11 mouse cellular contexts compared by ENCODE assay signal in genomic region chr7:135609655-135610054, GRCm38 (mm10).
DNase-seq lines count a peak whose midpoint lies in the region; ATAC-seq and TF ChIP-seq lines count a peak whose summit lies in the region.
"Had no signal": no experiment of that assay in that cellular context is flagged by ENCODE, and none has a peak within 500 bp of the region (broad histone marks: within the 10 kb centered on the region; RNA-seq: fewer than 3 reads in every experiment).

No protein-coding gene starts in this region.

- H3K4me3 ChIP-seq in lung, postnatal 0 days (ENCODE audit: low read depth, low read length), result no peak overlapping the region
- H3K4me3 ChIP-seq in intestine, postnatal 0 days (ENCODE audit: low read depth, low read length), result no peak overlapping the region
- H3K4me3 ChIP-seq in stomach, embryonic 16.5 days (replicated peaks; ENCODE audit: low read length), result no peak overlapping the region
- H3K4me3 ChIP-seq in cerebellum, adult 2 months (replicated peaks; ENCODE audit: insufficient read depth, low read depth, low read length), result no peak overlapping the region

- WGBS in lung, postnatal 0 days, result 14% methylated on average over 7 of the region's 7 CpGs
- 23% methylated on average over 7 of the region's 7 CpGs for WGBS in intestine, postnatal 0 days
- WGBS in stomach, embryonic 16.5 days, result 25% methylated on average over 7 of the region's 7 CpGs
- 34% methylated on average over 7 of the region's 7 CpGs for WGBS in cerebellum, adult 2 months

- no peaks in the 10 kb centered on the region for H3K27me3 ChIP-seq in lung, postnatal 0 days (replicated peaks; ENCODE audit: insufficient read depth, low read length)
- H3K27me3 ChIP-seq in intestine, postnatal 0 days (replicated peaks; ENCODE audit: control insufficient read depth, insufficient read depth, low read length), result no peaks in the 10 kb centered on the region
- H3K27me3 ChIP-seq in stomach, embryonic 16.5 days (ENCODE audit: control insufficient read depth, insufficient read depth, low read length), result no peaks in the 10 kb centered on the region
- H3K27me3 ChIP-seq in cerebellum, adult 2 months (ENCODE audit: control insufficient read depth, insufficient read depth, low read length), result no peaks in the 10 kb centered on the region

- peaks cover 14% of the 10 kb centered on the region; the same call in 1 of the 2 replicates for H3K4me1 ChIP-seq in lung, postnatal 0 days (ENCODE audit: insufficient read depth, low read depth, low read length)
- no peaks in the 10 kb centered on the region; the same call in 1 of the 2 replicates for H3K4me1 ChIP-seq in intestine, postnatal 0 days (replicated peaks; ENCODE audit: control insufficient read depth, insufficient read depth, low read length)
- H3K4me1 ChIP-seq in stomach, embryonic 16.5 days (ENCODE audit: control insufficient read depth, insufficient read depth, low read length), result peaks cover 22% of the 10 kb centered on the region
- H3K4me1 ChIP-seq in cerebellum, adult 2 months (ENCODE audit: control insufficient read depth, insufficient read depth, low read length), result peaks cover 13% of the 10 kb centered on the region; the same call in 1 of the 2 replicates

- intact Hi-C loops in heart, postnatal 14 days (cut with DNase I), result no loop called here

- no peak for TF ChIP-seq CTCF in lung, postnatal 0 days (IDR thresholded peaks at IDR 0.05)
- no peak for TF ChIP-seq CTCF in intestine, postnatal 0 days (IDR thresholded peaks at IDR 0.05; ENCODE audit: low read depth)
- no peak for TF ChIP-seq CTCF in cerebellum, adult 2 months (IDR thresholded peaks at IDR 0.05; ENCODE audit: borderline replicate concordance, insufficient read depth, low read depth, low read length)

- no peak for TF ChIP-seq POLR2A in cerebellum, adult 2 months (IDR thresholded peaks at IDR 0.05; ENCODE audit: borderline replicate concordance, insufficient read depth, low read length)

- no peaks in the 10 kb centered on the region for H3K36me3 ChIP-seq in lung, postnatal 0 days (ENCODE audit: insufficient read depth, low read length)
- no peaks in the 10 kb centered on the region for H3K36me3 ChIP-seq in intestine, postnatal 0 days (ENCODE audit: control insufficient read depth, insufficient read depth)
- no peaks in the 10 kb centered on the region for H3K36me3 ChIP-seq in stomach, embryonic 16.5 days (ENCODE audit: control insufficient read depth, insufficient read depth, low read length)

- no peak for ATAC-seq in lung, postnatal 0 days
- no peak for ATAC-seq in intestine, postnatal 0 days
- ATAC-seq in stomach, embryonic 16.5 days (ENCODE audit: insufficient read depth, low FRiP score), result no peak
- ATAC-seq: activated CD4-positive, CD25-positive, alpha-beta regulatory T cell, adult 4 months; CD4-positive, CD25-positive, alpha-beta regulatory T cell, adult 4 months had no signal

- H3K9me3 ChIP-seq in lung, postnatal 0 days (ENCODE audit: low read length), result no peaks in the 10 kb centered on the region
- H3K9me3 ChIP-seq in intestine, postnatal 0 days (ENCODE audit: control insufficient read depth), result no peaks in the 10 kb centered on the region
- H3K9me3 ChIP-seq in stomach, embryonic 16.5 days (replicated peaks; ENCODE audit: control insufficient read depth, low read length), result no peaks in the 10 kb centered on the region

- H3K9ac ChIP-seq in lung, postnatal 0 days (replicated peaks; ENCODE audit: low read depth), result no peak overlapping the region
- no peak overlapping the region for H3K9ac ChIP-seq in intestine, postnatal 0 days (ENCODE audit: low read depth, low read length)
- H3K9ac ChIP-seq in stomach, embryonic 16.5 days (ENCODE audit: low read length), result no peak overlapping the region

- no peak for TF ChIP-seq EP300 in lung, postnatal 0 days (IDR thresholded peaks at IDR 0.05)

- DNase-seq in heart, adult 9 months (ENCODE audit: low spot score in 2 of 2), result peak; percentile 13 to 43
- no peak for DNase-seq in heart, postnatal 14 days
- DNase-seq in lung, postnatal 0 days (ENCODE audit: low spot score), result peak; percentile 59
- no peak for DNase-seq in lung, adult 18-20 months
- no peak for DNase-seq in cerebellum, postnatal 10 days
- DNase-seq in cerebellum, adult 2 months, result no peak
- DNase-seq: cerebellum, adult 11-12 months had no signal

- no peak overlapping the region for H3K27ac ChIP-seq in lung, postnatal 0 days (ENCODE audit: low read length)
- H3K27ac ChIP-seq in intestine, postnatal 0 days (ENCODE audit: low read depth, low read length), result no peak overlapping the region
- peak overlapping the region; percentile 65 for H3K27ac ChIP-seq in stomach, embryonic 16.5 days (ENCODE audit: low read length)
- no peak overlapping the region for H3K27ac ChIP-seq in cerebellum, adult 2 months (ENCODE audit: insufficient read depth, low read length)

- H3K4me2 ChIP-seq in lung, postnatal 0 days (replicated peaks; ENCODE audit: low read depth, low read length), result no peak overlapping the region
- H3K4me2 ChIP-seq in intestine, postnatal 0 days (replicated peaks; ENCODE audit: low read depth), result 0 out of 2 replicates have a peak overlapping the region, but pooled peaks have one; percentile 10
- 0 out of 2 replicates have a peak overlapping the region, but pooled peaks have one; percentile 3 for H3K4me2 ChIP-seq in stomach, embryonic 16.5 days (ENCODE audit: low read depth, low read length)

Comparison
In these comparisons a context has a peak if more than half of its experiments do, and no peak if none do; other contexts are left out.
1. DNase-seq: peak in heart, adult 9 months (2 of 2) and lung, postnatal 0 days (single experiment); none in heart, postnatal 14 days (0 of 2), lung, adult 18-20 months (0 of 2), cerebellum, postnatal 10 days (0 of 2) and cerebellum, adult 2 months (0 of 2).